Mouse (Mus musculus) urinary bladder, postnatal 36 days (tissue): ENCODE measurements at regions not wholly inside any gene's neighbourhood (a gene's known extent, or its start where the extent isn't known, plus 50 kb on each side); places are given as distances from the start of the nearest gene placed in this dataset.

Experiments
- DNase-seq, 2 experiments: peaks; one replicate each; pipeline ENCODE4 v3.0.0; 2022; ENCODE audit warnings: low spot score in 2 of 2, mixed read lengths in 1 of 2

DNA sequence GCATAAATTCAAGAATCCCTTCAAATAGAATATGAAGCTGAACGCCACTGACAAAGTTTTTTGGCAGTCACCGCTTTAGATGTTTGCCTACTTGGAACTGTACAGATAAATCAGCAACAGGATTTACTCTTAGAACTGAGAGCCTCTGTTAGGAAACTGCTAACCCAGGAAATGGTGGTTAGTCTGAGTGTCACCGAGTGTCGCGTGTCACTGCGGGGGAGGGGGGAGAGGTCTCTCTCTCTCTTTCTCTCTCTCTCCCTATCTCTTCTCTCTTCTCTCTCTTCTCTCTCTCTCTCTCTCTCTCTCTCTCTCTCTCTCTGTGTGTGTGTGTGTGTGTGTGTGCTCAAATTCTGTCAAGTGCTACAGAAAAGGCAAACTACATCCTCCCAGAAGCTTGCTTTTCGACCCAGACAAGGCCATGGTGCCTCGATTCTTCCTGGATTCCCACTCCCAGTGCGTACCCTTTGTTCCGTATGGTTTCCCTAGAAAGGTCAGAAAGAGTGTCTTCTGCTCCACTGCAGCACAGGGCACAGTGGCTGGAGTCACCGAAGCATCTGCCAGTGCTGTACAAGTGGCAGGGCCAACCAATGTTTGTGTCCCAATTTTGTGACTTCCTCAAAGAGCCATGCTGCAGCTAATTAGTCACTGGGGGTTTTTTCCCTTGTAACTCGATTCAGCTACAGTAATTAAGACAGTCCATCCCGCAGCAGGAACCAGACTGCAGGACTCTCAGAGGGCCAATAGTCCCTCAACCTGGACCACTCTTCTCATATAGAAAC, 87.0 kb downstream of the Cog6 start:
- DNase-seq: no peak

DNA sequence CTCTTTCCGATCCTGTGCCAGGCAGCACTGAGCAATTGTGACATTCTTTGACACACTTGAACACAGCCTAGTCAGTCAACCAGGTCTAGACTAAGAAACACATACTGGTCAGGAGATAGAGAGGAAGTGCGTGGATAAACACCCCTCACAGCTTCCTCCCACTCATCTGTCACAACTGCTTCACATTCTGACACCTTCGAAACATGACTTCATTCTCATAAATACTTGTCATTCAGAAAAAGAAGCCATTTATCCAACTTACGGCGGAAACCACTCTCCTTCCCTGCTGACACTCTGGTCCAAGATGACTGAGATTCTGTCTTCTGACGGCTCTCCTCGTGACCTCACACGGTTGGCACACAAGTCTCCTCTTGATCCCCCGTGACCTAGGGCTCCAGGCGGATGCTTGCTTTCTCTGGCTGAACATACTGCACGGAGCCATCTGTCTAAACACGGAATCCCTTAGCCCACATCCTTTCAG, 89.6 kb downstream of the Cog6 start:
- no peak for DNase-seq

DNA sequence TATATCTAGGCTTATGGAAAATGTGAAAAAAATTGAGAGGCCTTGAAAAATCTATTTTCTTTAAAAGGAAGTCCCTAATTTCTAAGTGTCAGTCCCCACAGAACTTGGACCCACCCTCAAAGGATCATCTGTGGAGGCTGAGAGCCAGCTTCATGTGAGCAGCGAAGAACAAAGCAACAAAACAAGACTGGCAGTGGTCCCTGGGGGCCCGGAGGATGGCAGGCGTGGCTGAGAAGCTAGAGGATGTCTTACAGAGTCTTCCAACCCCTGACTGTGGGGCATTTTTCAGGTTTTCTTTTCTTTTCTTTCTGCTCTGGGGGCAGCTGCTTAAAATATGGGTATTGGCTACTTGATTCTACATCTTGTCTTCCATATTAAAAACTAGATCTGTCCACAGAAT, 90.5 kb downstream of the Cog6 start:
- no peak for DNase-seq

DNA sequence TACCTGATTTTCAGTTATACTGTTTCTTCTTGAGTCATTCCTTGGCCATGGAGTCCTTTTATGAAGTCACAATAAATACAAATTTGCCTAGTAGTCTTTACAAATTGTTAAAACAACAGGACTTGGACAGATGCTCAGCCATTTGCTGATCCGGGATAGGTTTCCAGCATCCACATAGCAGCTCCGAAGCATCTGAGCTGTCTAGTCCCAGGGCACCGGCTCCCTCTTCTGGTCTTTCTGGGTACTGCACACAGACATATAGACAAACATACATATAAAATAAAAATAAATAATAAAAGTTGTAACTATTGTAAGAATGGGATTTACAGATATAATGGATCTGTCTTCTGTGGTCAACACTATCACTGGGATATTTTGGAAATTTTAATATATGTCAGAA, 91.8 kb downstream of the Cog6 start:
- DNase-seq: no peak

DNA sequence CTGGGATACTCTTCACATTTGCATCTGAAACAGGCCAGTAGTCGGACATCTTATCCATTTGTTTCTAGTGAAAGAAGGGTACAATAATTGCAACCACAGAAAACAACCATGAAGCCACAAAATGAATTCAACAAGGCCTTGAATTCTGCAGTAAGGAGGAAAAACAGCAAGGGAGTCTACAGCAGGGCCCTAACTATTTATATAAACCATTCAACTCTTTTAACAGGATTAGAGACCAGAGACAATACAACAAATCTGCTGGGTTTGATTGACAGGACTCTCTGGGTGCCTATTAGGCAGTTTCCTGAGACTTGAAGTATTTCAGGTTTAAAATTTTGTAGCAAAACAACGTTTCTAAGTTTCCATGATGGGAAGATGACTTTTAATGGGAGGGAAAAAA, 92.4 kb downstream of the Cog6 start:
- DNase-seq: no peak

DNA sequence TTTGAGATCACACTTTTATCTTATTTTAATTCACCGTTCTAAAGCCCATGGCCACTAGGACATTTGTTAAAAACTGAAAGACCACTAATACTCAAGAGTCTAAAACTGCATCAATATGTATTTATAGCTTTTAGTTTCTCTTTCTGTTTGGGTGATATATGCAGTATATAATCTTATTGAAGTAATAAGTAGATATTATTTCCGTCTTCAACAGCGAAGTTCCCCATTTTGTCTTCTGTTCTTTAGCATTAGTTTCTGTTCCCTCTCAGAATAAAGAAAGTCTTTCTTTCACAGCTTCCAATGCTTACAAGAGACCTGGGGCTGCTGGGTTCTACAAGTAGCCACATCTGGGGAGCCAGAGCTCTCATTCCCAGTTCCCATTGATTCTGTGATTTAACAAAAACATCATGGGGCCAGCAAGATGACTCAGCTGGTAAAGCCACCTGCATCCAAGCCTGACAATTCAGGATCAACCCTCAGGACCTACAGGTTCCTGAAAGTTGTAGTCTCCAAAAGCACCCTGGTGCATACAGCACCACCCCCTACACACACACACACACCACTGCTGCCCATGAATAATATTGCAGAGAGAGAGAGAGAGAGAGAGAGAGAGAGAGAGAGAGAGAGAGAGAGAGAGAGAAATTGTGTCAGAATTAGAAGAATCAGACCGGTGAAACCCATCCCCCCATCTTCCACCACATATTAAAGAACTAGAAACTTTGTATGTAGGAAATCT, 93.0 kb downstream of the Cog6 start:
- no peak for DNase-seq

DNA sequence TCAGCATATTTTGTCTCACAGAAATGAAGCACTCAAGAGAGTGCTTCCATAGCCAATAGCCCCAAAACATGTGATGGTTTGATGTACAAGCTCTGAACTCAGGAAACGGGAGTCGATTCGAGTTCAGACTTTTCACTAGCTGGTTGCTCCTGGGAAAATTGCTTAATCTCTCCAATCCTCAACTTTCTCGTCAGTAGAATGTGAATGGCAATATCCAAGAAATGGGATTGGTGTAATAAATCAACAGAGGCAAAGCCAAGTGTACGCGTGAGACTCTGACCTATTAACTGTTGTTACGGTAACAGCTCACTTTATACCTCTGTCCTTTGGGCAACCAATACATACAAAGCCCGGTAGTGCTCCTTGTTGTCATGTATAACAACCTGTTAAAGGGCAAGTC, 94.6 kb downstream of the Cog6 start:
- DNase-seq: no peak

DNA sequence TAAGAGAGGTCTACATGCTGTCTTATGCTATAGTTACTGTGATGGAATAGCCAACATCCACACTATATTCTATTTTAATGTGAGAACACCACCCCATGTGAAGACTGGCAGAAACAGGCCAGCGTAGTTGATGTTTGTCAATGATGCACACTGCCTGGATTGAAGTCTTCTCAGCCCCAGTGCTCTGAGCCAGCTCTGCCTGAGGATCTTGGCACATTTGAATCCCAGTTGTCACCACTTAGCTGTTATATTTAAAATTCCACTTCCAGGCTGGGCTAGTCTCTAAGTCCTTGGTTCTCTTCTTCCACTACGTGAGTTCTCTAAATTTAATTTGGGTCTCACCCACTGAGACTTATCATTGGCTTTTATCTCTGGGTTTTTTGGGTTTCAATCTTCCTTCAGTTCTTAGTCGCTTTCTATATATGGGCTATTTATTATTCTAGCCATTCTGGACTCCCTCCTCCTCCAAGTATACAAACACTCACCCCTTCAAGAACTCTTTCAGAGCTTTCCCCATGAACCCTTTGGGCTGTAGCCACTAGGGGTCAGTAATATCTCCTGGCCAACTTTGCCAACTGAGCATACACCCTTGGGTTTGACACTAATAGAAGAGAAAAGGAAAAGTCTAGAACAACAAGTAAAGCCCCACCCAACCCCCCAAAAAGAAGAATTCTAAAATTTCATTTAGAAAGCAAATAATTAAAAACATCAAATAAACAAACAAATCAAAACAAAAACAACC, 110.0 kb downstream of the Cog6 start:
- DNase-seq: no peak

DNA sequence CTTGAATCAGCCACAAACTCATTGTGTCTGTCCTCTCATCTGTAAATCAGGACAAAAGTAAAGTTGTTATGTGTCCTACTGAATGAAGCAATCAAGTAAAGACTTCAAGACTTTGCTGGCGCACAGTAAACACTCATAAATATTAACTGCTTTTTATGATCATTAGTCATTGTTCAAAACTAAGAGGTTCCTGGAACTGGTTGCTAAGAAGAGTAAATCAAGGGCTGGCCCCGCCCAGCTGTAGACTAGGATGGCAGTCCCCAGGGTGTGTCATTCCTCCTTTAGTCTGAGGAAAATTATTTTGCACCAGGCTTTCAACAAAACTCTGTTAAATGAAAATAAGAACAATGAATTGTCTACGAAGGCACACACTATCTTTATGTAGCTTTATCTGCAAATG, 113.0 kb downstream of the Cog6 start:
- peak in 1 of 2 experiments; percentile 21 for DNase-seq

DNA sequence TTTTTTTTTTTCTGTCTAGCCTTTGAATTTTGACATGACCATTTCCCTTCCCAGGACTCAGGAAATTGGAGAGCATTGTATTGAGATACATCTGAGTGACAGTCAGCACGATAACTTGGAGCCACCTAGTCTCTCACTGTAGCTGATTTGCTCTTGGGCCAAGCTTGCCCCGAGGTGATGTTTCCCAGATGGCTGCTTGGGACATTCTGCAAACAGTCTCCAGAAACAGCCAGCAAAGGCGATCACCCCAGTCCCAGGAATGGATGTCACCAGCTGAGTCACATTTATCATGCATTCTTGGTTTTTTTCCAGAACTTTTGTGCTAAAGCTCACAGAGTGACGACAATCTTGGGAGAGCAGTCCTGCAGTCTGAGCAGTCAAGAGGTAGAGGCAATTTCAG, 119.4 kb downstream of the Cog6 start:
- DNase-seq: peak in 1 of 2 experiments; percentile 14

DNA sequence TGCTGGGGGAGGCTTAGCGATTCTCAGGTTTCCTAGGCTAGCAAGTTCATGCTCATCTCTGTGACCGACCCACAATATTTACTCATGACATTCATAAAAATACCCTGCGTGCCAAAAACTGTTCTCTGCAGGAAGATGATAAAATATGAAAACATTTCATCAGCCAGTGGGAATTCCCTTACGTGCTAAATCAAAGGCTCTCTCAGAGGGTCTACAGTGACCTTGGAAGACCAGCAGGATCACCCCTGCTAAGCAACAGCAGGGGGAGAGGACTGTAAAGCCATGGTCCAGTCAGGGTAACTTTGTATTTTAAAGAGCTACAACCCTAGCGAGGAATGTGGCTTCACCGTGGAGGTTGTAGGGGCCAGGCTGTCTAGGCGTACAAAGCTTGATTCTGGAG, 120.6 kb downstream of the Cog6 start:
- no peak for DNase-seq

DNA sequence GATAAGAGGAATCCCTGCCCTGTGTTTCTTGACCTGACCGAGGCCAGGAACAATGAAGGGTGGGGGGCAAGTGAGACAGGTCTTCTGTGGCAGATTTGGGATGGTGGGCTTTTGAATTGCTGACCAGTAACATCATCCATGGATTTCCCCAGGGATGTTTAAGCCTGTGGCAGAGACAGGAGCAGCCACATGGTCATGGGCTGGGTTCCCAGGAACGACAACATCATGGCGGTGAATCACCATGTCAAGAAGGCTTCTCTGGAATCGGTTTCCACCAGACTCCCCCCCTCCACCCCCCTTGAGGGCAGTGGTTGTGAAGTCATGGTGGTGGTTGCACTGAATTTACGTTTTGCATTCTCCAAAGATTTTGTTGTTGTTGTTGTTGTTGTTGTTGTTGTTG, 121.3 kb downstream of the Cog6 start:
- no peak for DNase-seq

DNA sequence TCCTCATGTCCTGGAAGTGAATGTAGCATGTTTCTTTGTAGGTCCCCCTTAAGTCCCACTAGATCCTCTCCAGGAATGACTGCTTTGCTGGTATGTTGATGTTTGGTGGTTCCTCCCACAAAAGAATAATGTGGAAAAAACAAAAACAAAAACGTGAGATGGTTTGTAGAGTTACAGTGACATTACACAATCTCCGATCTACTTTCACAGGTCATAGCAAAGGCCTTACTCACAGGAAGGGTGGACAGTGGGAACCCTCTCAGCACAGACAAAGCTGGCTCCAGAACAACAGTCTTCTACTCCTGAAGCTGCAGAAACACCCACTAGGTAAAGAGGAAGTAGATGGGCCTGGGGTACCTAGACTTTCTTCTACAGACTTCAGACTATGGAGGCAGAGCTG, 122.2 kb downstream of the Cog6 start:
- DNase-seq: no peak

DNA sequence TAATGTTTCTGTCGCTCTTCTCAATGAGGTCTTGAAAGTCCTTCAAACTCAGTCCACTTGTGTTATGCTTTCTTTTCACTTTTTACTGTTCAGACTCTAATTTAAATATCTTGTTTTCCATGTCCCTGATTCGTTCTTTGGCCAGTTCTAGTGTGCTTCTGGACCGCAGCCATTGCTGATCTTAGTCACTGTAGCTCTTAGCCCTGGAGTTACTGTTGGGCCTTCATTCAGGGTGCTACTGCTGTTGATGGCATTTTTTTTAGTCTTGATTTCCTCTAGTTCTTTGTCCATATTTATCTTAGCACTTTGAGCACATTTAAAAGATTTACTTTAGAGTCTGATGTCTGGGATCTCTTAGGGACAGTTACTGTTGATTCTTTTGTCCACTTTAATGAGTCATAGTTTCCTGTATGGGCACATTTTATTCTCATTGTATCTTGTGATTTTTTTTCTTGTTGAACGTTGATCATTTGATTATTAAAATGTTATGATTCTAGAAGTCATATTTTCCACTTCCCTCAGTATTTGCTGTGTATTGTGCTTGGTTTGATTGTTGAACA, 127.8 kb downstream of the Cog6 start:
- no peak for DNase-seq

DNA sequence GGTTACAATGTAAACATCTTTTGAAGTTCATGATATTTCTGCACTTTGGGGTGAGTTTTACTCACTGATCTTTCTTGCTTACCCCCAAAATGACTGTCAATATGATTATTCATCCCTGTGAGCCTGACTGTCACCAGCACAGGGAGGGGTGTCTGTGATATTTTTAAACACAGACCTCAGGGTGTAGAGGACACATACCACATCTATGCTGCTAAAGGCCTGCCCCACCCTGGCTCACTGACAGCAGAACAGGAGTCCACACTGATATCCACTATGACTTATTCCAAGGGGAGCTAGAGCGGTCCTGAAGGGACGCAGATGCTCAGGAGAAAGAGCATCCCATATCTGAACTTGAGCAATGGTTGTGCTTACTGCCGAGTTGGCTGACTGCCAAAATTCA, 135.1 kb downstream of the Cog6 start:
- no peak for DNase-seq

DNA sequence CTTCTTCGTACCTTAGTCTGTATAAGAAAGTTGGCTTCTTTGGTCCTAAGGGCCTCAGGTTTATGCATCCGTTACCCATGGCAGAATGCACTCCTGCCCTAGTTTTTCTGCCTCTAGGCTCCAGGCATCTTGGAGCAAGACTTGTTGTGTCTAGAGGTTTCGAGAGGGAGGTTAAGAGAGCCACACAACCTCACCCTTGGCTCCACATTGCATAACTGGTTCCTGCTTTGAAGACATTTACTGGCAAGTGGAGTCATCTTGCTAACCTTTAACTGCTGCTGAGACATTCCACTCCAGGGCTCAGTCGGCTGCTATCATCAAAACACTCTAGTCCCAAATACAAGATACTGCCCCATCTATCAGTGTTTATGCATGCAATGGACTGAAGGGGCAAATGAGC, 135.9 kb downstream of the Cog6 start:
- no peak for DNase-seq

DNA sequence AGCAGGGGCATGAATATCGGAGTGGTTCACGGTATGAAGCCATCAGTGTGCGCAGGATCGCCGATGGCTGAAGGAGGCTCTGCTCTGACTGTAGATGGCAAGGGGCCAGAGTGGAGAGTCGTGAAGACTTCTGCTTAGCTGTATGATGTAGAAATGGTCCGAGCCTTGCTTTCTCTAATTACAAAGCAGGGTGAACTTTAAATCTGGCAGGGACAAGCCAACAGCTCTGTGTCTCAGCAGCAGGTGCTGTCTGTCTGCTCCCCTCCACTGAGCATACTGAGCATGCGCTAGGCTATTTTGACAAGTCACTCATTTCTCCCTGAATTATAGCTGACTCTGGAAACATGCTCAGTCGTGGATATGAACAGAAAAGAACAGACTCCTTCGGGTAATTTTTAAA, 137.3 kb downstream of the Cog6 start:
- DNase-seq: no peak

DNA sequence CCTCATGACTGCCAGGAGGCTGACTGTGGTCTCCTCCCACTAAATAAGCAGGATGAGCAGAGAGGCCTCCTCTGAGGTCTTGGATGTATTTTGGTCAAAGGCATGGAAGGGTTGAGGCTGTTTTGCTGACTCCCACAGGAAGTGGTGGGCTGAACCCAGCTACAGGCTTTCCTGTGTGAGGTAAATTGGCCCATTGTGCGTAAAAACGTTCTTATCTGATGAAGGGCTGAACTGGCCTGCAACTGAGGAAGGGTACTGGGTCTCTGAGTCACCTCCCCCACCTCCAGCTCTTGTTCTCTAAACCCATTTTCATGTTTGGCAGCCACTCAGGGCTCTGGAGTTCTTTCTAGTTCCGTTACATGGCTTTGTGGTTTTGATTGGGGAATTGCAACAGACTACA, 138.7 kb downstream of the Cog6 start:
- DNase-seq: no peak

DNA sequence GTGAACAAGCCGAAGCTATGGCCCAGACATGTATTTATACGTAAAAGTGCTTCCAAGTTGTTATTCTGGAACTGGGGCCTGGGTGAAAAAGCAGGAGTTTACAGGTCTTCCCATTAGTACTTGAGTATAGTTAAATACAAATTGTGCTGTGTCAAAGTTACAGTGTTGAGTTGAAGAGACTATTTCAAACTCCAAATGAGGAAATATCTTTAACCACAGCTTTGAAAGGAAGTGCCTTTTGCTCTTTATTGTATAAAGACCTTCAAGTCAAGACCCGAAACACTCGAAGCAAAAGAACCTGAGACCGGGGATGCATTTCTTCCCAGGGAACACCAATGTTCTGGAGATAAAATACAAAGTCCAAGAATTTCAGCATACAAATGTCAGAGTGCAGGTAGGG, 144.8 kb downstream of the Cog6 start:
- DNase-seq: no peak

DNA sequence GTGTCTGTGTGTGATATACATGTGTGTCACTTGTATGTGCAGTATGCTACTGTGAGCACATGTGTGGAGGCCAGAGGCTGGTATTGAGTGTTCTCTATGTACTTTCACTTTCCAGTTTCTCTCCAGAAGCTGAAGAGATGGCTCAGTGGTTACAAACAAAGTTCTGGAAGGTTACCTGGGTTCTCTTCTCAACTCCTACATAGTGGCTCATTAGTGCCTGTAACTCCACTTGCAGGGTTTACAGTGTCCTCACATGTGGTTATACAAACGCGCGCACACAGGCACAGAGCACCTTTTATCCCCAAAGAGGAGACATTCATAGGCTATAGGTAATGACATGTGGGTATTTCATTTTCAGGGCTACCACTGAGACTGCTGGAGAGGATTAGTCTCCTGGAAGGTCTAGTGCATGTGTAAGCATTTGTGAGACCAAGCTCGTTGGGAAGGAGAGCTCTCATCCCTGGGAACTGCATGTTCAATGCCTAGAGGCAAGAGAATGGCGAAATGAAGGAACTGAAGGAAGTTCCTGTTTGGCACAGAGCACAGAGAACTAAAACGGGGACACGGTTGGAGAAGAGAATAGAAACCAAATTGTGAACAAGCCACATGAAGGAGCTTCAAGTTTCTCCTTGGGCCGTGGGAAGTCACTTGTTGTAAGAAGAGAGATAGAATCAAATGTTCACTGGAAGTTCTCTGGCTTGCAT, 153.7 kb downstream of the Cog6 start:
- DNase-seq: no peak

DNA sequence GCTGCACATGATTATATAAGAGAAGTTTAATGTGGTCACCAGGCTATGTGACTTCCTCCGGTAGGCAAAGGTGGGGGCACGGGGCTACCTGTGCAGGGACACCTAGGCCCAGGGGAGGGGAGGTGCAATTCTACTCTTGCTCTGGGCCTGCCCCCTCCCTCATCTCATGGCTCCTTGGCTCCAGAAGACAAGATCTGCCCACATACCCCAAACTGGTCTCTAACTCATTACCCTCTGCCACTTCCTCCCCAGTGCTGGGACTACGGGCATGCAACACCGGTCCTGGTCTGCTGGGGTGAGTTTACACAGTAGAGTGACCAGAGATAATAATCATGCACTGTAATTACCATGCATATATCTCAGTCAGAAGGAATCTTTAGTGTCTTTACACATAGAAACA, 155.0 kb downstream of the Cog6 start:
- DNase-seq: no peak

DNA sequence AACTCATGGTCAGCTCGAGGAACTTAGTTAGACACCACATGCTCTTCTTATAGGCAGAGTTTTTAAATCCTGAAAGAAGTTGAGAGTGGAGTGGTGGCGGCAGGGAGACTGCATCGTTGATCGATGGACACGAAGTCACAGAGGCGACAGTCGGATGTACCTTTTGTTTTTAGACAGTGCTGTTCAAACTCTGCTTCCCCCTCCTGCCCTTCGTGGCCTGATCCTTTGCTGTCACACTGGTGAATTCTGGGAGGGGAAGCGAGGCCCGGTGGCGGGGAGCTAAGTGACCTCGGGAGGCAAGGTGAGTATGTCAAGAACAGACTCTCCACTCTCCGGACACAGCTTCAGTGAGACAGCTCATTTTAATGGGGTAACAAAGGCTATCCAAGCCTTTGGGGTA, 155.5 kb downstream of the Cog6 start:
- DNase-seq: no peak
